Mouse (Mus musculus): Measurements from ENCODE around the gene Txn1. TPM values are rescaled to one million over a fixed set of nuclear protein-coding genes. Genes with fewer than 3 reads are reported as not detected.

The Txn1 gene
- 405 and 415 TPM in 2 replicates for polyA plus RNA-seq (2016; fragmentation: Nextera tagmentation; extraction: Ambion mirVana)

- peak within 1 kb of the TSS; percentile 94 for H3K27ac ChIP-seq (replicated peaks)
- peak within 1 kb of the TSS; percentile 89 for H3K4me3 ChIP-seq
- under 1% methylated on average over 71 of the region's 71 CpGs for WGBS
- H3K9me3 ChIP-seq, result peaks cover 6% of the 10 kb centered on the region; the same call in 1 of the 2 replicates
- DNase-seq (ENCODE audit: low spot score), result peak; percentile 99
- peaks cover 33% of the 10 kb centered on the region for H3K4me1 ChIP-seq
- H3K27me3 ChIP-seq (replicated peaks; ENCODE audit: low read depth, poor library complexity, severe bottlenecking), result 0 out of 2 replicates have a peak, but pooled peaks cover 5% of the 10 kb centered on the region
- H3K36me3 ChIP-seq (replicated peaks), result peaks cover 31% of the 10 kb centered on the region
Observed at GRCm38 (mm10) chr4:57956029-57956960, at the start of gene Txn1. Gene Txn1, minus strand, starts transcription at chr4:57956411.

GRCm38 (mm10) chr4:58003501-58003900 is 47.3 kb upstream of the Txn1 start:
- 48% methylated on average over 3 of the region's 3 CpGs for WGBS
- Histone ChIP-seq H3K4me1 (no peaks in the 10 kb centered on the region), H3K27me3 (replicated peaks; ENCODE audit: low read depth, poor library complexity, severe bottlenecking) (no peaks in the 10 kb centered on the region), H3K9me3 (no peaks in the 10 kb centered on the region), H3K27ac (replicated peaks) (no peak overlapping the region), H3K4me3 (no peak overlapping the region), H3K36me3 (replicated peaks) (no peaks in the 10 kb centered on the region)
- DNase-seq (ENCODE audit: low spot score), result peak; percentile 10

GRCm38 (mm10) chr4:57991425-57991824 is 35.2 kb upstream of the Txn1 start:
- H3K9me3 ChIP-seq, result no peaks in the 10 kb centered on the region
- H3K27me3 ChIP-seq (replicated peaks; ENCODE audit: low read depth, poor library complexity, severe bottlenecking), result no peaks in the 10 kb centered on the region
- no peaks in the 10 kb centered on the region for H3K36me3 ChIP-seq (replicated peaks)
- WGBS, result 90% methylated on average over 1 of the region's 1 CpGs
- no peak for DNase-seq (ENCODE audit: low spot score)
- H3K4me3 ChIP-seq, result no peak overlapping the region
- no peaks in the 10 kb centered on the region for H3K4me1 ChIP-seq
- H3K27ac ChIP-seq (replicated peaks), result no peak overlapping the region

- no peaks in the 10 kb centered on the region for H3K27me3 ChIP-seq (replicated peaks; ENCODE audit: low read depth, poor library complexity, severe bottlenecking)
- no peak for DNase-seq (ENCODE audit: low spot score)
- 87% methylated on average over 6 of the region's 6 CpGs for WGBS
Observed at GRCm38 (mm10) chr4:57974400-57975117, 18.3 kb upstream of the Txn1 start.

GRCm38 (mm10) chr4:57973592-57974268 is 17.5 kb upstream of the Txn1 start:
- no peak overlapping the region for H3K27ac ChIP-seq (replicated peaks)
- DNase-seq (ENCODE audit: low spot score), result no peak
- no peaks in the 10 kb centered on the region for H3K36me3 ChIP-seq (replicated peaks)
- 82% methylated on average over 6 of the region's 6 CpGs for WGBS
- no peaks in the 10 kb centered on the region for H3K9me3 ChIP-seq
- no peak overlapping the region for H3K4me3 ChIP-seq
- no peaks in the 10 kb centered on the region for H3K27me3 ChIP-seq (replicated peaks; ENCODE audit: low read depth, poor library complexity, severe bottlenecking)
- H3K4me1 ChIP-seq, result no peaks in the 10 kb centered on the region

More at GRCm38 (mm10) chr4:57974400-57975117, 18.3 kb upstream of the Txn1 start:
- no peaks in the 10 kb centered on the region for H3K36me3 ChIP-seq (replicated peaks)
- H3K27ac ChIP-seq (replicated peaks), result no peak overlapping the region
- no peak overlapping the region for H3K4me3 ChIP-seq
- no peaks in the 10 kb centered on the region for H3K4me1 ChIP-seq
- peaks cover 6% of the 10 kb centered on the region; the same call in 1 of the 2 replicates for H3K9me3 ChIP-seq

GRCm38 (mm10) chr4:57970285-57970684 is 14.1 kb upstream of the Txn1 start:
- no peaks in the 10 kb centered on the region for H3K27me3 ChIP-seq (replicated peaks; ENCODE audit: low read depth, poor library complexity, severe bottlenecking)
- no peak for DNase-seq (ENCODE audit: low spot score)
- no peaks in the 10 kb centered on the region for H3K36me3 ChIP-seq (replicated peaks)
- no peaks in the 10 kb centered on the region for H3K9me3 ChIP-seq
- no peak overlapping the region for H3K27ac ChIP-seq (replicated peaks)
- no peak overlapping the region for H3K4me3 ChIP-seq
- no peaks in the 10 kb centered on the region for H3K4me1 ChIP-seq

GRCm38 (mm10) chr4:57967195-57967594 is 11.0 kb upstream of the Txn1 start:
- WGBS, result 73% methylated on average over 3 of the region's 3 CpGs
- Histone ChIP-seq H3K4me3 (no peak overlapping the region), H3K27ac (replicated peaks) (no peak overlapping the region), H3K9me3 (no peaks in the 10 kb centered on the region), H3K36me3 (replicated peaks) (no peaks in the 10 kb centered on the region), H3K4me1 (no peaks in the 10 kb centered on the region), H3K27me3 (replicated peaks; ENCODE audit: low read depth, poor library complexity, severe bottlenecking) (no peaks in the 10 kb centered on the region)
- DNase-seq (ENCODE audit: low spot score), result no peak

- Histone ChIP-seq H3K36me3 (replicated peaks) (no peaks in the 10 kb centered on the region), H3K4me3 (no peak overlapping the region), H3K27me3 (replicated peaks; ENCODE audit: low read depth, poor library complexity, severe bottlenecking) (no peaks in the 10 kb centered on the region), H3K27ac (replicated peaks) (no peak overlapping the region), H3K4me1 (no peaks in the 10 kb centered on the region), H3K9me3 (no peaks in the 10 kb centered on the region)
- DNase-seq (ENCODE audit: low spot score), result no peak
- WGBS, result 96% methylated on average over 4 of the region's 4 CpGs
Observed at GRCm38 (mm10) chr4:57965516-57965915, 9.3 kb upstream of the Txn1 start.

GRCm38 (mm10) chr4:57964143-57964542 is 7.9 kb upstream of the Txn1 start:
- no peaks in the 10 kb centered on the region for H3K4me1 ChIP-seq
- no peaks in the 10 kb centered on the region for H3K36me3 ChIP-seq (replicated peaks)
- no peak overlapping the region for H3K4me3 ChIP-seq
- 81% methylated on average over 1 of the region's 1 CpGs for whole genome bisulfite sequencing
- DNase-seq (ENCODE audit: low spot score), result no peak
- H3K9me3 ChIP-seq, result no peaks in the 10 kb centered on the region
- no peaks in the 10 kb centered on the region for H3K27me3 ChIP-seq (replicated peaks; ENCODE audit: low read depth, poor library complexity, severe bottlenecking)
- H3K27ac ChIP-seq (replicated peaks), result no peak overlapping the region

- Histone ChIP-seq H3K9me3 (no peaks in the 10 kb centered on the region), H3K36me3 (replicated peaks) (peaks cover 5% of the 10 kb centered on the region), H3K27ac (replicated peaks) (no peak overlapping the region), H3K4me3 (no peak overlapping the region), H3K27me3 (replicated peaks; ENCODE audit: low read depth, poor library complexity, severe bottlenecking) (0 out of 2 replicates have a peak, but pooled peaks cover 5% of the 10 kb centered on the region), H3K4me1 (peaks cover 29% of the 10 kb centered on the region)
- DNase-seq (ENCODE audit: low spot score), result no peak
- 90% methylated on average over 8 of the region's 8 CpGs for WGBS
Observed at GRCm38 (mm10) chr4:57959056-57959455, 2.8 kb upstream of the Txn1 start.

- 0 out of 2 replicates have a peak, but pooled peaks cover 5% of the 10 kb centered on the region for H3K27me3 ChIP-seq (replicated peaks; ENCODE audit: low read depth, poor library complexity, severe bottlenecking)
- peaks cover 33% of the 10 kb centered on the region for H3K4me1 ChIP-seq
- no peak overlapping the region for H3K27ac ChIP-seq (replicated peaks)
- 76% methylated on average over 9 of the region's 9 CpGs for WGBS
- H3K9me3 ChIP-seq, result no peaks in the 10 kb centered on the region
- H3K36me3 ChIP-seq (replicated peaks), result peaks cover 13% of the 10 kb centered on the region
- H3K4me3 ChIP-seq, result no peak overlapping the region
- DNase-seq (ENCODE audit: low spot score), result no peak
Observed at GRCm38 (mm10) chr4:57958098-57958497, 1.9 kb upstream of the Txn1 start.

All from embryonic facial prominence, embryonic 10.5 days (tissue).